Mouse (Mus musculus) limb, embryonic 12.5 days (tissue): Measurements from ENCODE around the gene Ifna2. TPM values are rescaled to one million over a fixed set of nuclear protein-coding genes. Genes with fewer than 3 reads are reported as not detected.

Experiments
- ATAC-seq: fragments of 200-750 bp; cut with Nextera tagmentation; 2 replicates; pipeline ENCODE4 v1.8.0; 2017; ENCODE audit warnings: low read depth, moderate TSS enrichment; ENCODE audit not compliant: insufficient number of reproducible peaks, insufficient read depth, low FRiP score, low TSS enrichment
- H3K27ac ChIP-seq: fragments of 300-500 bp; sonication (generic); 2 replicates; pipeline ENCODE4 v1.5.1; 2016; ENCODE audit warnings: mild to moderate bottlenecking, moderate library complexity
- H3K27me3 ChIP-seq: fragments of 300-500 bp; sonication (generic); 2 replicates; pipeline ENCODE4 v1.6.1; 2016; ENCODE audit warnings: mild to moderate bottlenecking, moderate library complexity
- H3K36me3 ChIP-seq: fragments of 300-500 bp; sonication (generic); 2 replicates; pipeline ENCODE4 v1.6.1; 2016; ENCODE audit warnings: mild to moderate bottlenecking, moderate library complexity
- H3K4me1 ChIP-seq: fragments of 300-500 bp; sonication (generic); replicated peaks from 2 replicates; pipeline ENCODE4 v1.6.1; 2016
- H3K4me2 ChIP-seq: fragments of 300-500 bp; sonication (generic); 2 replicates; pipeline ENCODE4 v1.6.1; 2016; ENCODE audit warnings: mild to moderate bottlenecking, moderate library complexity
- H3K4me3 ChIP-seq: fragments of 300-500 bp; sonication (generic); replicated peaks from 2 replicates; pipeline ENCODE4 v1.5.1; 2016; ENCODE audit warnings: mild to moderate bottlenecking
- H3K9ac ChIP-seq: fragments of 300-500 bp; sonication (generic); replicated peaks from 2 replicates; pipeline ENCODE4 v1.6.1; 2016; ENCODE audit warnings: mild to moderate bottlenecking, moderate library complexity
- H3K9me3 ChIP-seq: fragments of 300-500 bp; sonication (generic); 2 replicates; pipeline ENCODE4 v1.6.1; 2016; ENCODE audit warnings: mild to moderate bottlenecking, moderate library complexity
- WGBS: fragments of 180-500 bp; shearing (Covaris S2); methylation state at CpG from one replicate; pipeline ENCODE4 v1.1.7; 2016; 5-methylcytosine and 5-hydroxymethylcytosine counted together
- polyA plus RNA-seq: library from polyadenylated mRNA; unstranded; fragments of >200 nt; fragmentation: Nextera tagmentation; extraction: Ambion mirVana; gene quantifications from 2 replicates; pipeline ENCODE4 v1.2.1, GENCODE M21; 2016

Gene Ifna2
- not detected in 2 replicates for polyA plus RNA-seq

DNA sequence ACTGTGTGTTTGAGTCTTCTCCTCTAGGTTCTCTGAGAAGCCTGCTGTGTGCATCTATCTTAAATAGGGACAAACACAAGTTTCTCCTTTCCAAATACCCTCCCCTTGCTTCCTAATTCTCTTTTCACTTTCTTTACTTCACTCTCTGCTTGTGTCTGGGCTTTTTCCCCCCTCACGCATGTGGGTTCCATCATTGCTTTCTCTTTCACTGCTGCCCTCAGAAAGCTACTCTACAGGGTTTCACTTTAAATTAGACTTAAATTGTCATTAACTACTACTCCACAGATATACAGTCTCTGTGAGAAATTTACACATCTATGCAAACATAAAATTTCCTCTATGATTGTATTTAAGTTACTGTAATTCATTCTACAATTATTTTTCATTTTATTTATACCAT lies at the start of gene Ifna2:
Ifna2 (minus strand) TSS at position 101 of the 400 bp plus-strand sequence.
- ATAC-seq = no peak
- Histone ChIP-seq H3K9ac (no peak within 1 kb of the TSS), H3K27me3 (no peaks in the 10 kb centered on the region), H3K4me1 (no peaks in the 10 kb centered on the region), H3K4me2 (no peak within 1 kb of the TSS), H3K4me3 (no peak within 1 kb of the TSS), H3K9me3 (no peaks in the 10 kb centered on the region), H3K36me3 (no peaks in the 10 kb centered on the region), H3K27ac (no peak within 1 kb of the TSS)
- WGBS = 93% methylated on average over 1 of the region's 1 CpGs

GRCm38 (mm10) chr4:88727324-88727723 lies 43.6 kb upstream of the Ifna2 start:
- no peaks in the 10 kb centered on the region for H3K36me3 ChIP-seq
- no peak overlapping the region for H3K9ac ChIP-seq
- ATAC-seq = no peak
- H3K27me3 ChIP-seq = 0 out of 2 replicates have a peak, but pooled peaks cover 3% of the 10 kb centered on the region
- 6% methylated on average over 1 of the region's 1 CpGs for WGBS
- no peaks in the 10 kb centered on the region for H3K9me3 ChIP-seq
- H3K27ac ChIP-seq = no peak overlapping the region
- no peak overlapping the region for H3K4me2 ChIP-seq
- H3K4me3 ChIP-seq = no peak overlapping the region
- no peaks in the 10 kb centered on the region for H3K4me1 ChIP-seq

DNA sequence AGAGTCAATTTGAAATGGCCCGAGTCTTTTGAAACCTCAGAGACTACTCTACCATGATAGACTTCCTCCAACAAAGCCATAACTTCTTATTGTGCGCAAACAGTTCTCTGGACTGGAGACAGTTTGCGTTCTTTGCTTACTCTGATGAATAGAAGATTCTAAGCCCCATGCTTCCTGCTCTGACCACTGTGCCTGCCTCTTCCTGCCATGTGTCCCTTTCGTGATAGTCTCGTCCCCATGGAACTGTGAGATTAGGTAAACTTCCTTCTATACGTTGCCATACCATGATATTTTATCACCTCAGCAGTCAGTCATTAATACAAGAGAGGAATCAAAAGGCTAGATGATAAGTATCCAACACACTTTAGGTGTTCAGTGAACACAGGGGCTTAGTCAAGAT lies 43.0 kb upstream of the Ifna2 start:
- H3K36me3 ChIP-seq = no peaks in the 10 kb centered on the region
- H3K4me1 ChIP-seq = no peaks in the 10 kb centered on the region
- 0 out of 2 replicates have a peak, but pooled peaks cover 3% of the 10 kb centered on the region for H3K27me3 ChIP-seq
- WGBS = 87% methylated on average over 6 of the region's 6 CpGs
- H3K4me3 ChIP-seq = no peak overlapping the region
- no peak overlapping the region for H3K4me2 ChIP-seq
- no peak overlapping the region for H3K27ac ChIP-seq
- no peaks in the 10 kb centered on the region for H3K9me3 ChIP-seq
- no peak overlapping the region for H3K9ac ChIP-seq
- no peak for ATAC-seq

- Histone ChIP-seq H3K4me3 (no peak overlapping the region), H3K27me3 (0 out of 2 replicates have a peak, but pooled peaks cover 3% of the 10 kb centered on the region), H3K9me3 (no peaks in the 10 kb centered on the region), H3K4me2 (no peak overlapping the region), H3K36me3 (peaks cover 14% of the 10 kb centered on the region), H3K9ac (no peak overlapping the region), H3K27ac (no peak overlapping the region), H3K4me1 (peaks cover 19% of the 10 kb centered on the region)
- ATAC-seq = no peak
- 59% methylated on average over 8 of the region's 8 CpGs for WGBS
Observed at GRCm38 (mm10) chr4:88723497-88724090, 39.9 kb upstream of the Ifna2 start.

DNA sequence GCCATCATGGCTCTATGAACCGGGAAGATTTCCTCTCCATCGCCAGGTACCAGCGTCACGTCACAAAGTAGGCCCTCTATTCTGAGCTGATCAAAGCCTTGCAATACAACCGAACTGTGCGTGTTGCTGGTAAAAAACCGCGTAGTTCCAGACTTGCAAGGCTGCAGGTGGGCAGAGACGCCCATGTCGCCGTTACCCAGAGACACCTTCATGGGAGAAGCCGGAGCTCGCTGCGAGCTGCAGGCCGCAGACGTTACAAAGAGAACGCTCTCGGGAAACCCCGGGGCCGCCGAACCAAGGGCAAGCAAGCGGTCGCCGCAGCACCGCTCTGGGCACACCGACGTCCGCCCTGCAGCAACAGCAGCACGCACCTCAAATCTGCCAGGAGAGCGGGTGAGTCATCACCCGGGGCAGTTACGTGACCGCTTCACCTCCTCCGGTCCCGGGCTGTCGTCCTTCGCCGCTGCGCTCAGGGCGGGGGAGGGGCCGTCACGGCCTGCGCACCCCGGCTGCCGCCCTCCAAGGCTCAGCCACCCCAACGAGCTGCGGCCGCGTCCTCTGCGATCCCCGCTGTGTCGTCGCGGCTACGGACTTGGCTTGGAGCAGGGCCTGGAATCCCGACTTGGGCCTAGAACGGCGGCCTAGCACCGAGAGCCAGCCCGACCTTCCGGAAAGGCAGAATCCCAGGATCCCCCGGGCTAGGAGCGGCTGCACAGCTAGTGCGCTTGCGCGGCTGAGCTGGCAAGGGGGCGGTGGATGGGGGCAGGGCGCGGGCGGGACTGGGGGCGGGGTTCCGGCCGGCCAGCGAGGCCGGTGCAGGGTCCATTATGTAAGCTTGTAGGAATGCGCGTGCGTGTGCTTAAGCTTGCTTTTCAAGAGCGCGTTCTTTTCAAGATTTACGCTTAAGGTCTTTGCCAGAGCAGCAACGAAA lies 38.3 kb upstream of the Ifna2 start, which contains the start of the genes Gm26566 and Klhl9:
Gm26566 (plus strand) TSS at position 15 of the 931 bp plus-strand sequence.
Klhl9 (minus strand) TSS at position 675 of the 931 bp plus-strand sequence.
- Histone ChIP-seq H3K27ac (peak within 1 kb of the TSS; percentile 97), H3K9ac (peak within 1 kb of the TSS; percentile 95), H3K4me1 (peaks cover 24% of the 10 kb centered on the region), H3K27me3 (no peaks in the 10 kb centered on the region), H3K4me2 (peak within 1 kb of the TSS; percentile 76), H3K9me3 (no peaks in the 10 kb centered on the region), H3K4me3 (peak within 1 kb of the TSS; percentile 87), H3K36me3 (peaks cover 23% of the 10 kb centered on the region)
- peak; percentile 93 for ATAC-seq
- WGBS = under 1% methylated on average over 82 of the region's 82 CpGs

GRCm38 (mm10) chr4:88718715-88719114 lies 35.0 kb upstream of the Ifna2 start:
- no peak overlapping the region for H3K9ac ChIP-seq
- H3K36me3 ChIP-seq = peaks cover 52% of the 10 kb centered on the region
- H3K27me3 ChIP-seq = no peaks in the 10 kb centered on the region
- peak overlapping the region; percentile 76 for H3K4me2 ChIP-seq
- H3K27ac ChIP-seq = no peak overlapping the region
- peaks cover 24% of the 10 kb centered on the region for H3K4me1 ChIP-seq
- ATAC-seq = no peak
- WGBS = 65% methylated on average over 1 of the region's 1 CpGs
- peak overlapping the region; percentile 25 for H3K4me3 ChIP-seq
- no peaks in the 10 kb centered on the region for H3K9me3 ChIP-seq

DNA sequence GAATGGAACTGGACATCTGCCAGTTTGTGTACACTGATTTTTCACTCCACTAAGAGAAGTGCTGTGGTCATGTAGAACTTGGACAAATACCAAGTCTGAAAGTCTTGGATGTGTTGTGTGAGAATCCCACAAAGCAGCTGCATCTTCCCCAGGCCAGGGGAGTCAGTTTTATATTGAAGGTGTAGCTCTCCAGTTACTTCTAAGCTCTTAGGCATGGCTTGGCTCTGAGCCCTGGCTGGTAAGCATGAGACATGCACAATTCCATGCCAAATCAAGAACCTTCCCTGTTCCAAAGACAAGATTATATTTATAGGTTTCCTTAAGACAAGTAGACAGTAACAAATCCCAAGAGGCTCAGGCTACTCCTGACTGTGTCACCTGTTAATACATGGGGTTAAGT lies 31.3 kb upstream of the Ifna2 start:
- Histone ChIP-seq H3K9ac (no peak overlapping the region), H3K9me3 (no peaks in the 10 kb centered on the region), H3K4me1 (peaks cover 12% of the 10 kb centered on the region), H3K27me3 (no peaks in the 10 kb centered on the region), H3K4me2 (no peak overlapping the region), H3K36me3 (peaks cover 44% of the 10 kb centered on the region), H3K27ac (no peak overlapping the region), H3K4me3 (no peak overlapping the region)
- ATAC-seq = no peak

- no peak overlapping the region for H3K4me2 ChIP-seq
- no peak overlapping the region for H3K4me3 ChIP-seq
- H3K36me3 ChIP-seq = peaks cover 42% of the 10 kb centered on the region
- H3K27me3 ChIP-seq = no peaks in the 10 kb centered on the region
- ATAC-seq = no peak
- H3K4me1 ChIP-seq = peaks cover 10% of the 10 kb centered on the region
- H3K27ac ChIP-seq = no peak overlapping the region
- 95% methylated on average over 1 of the region's 1 CpGs for WGBS
- H3K9ac ChIP-seq = no peak overlapping the region
- H3K9me3 ChIP-seq = no peaks in the 10 kb centered on the region
Observed at GRCm38 (mm10) chr4:88714281-88714680, 30.6 kb upstream of the Ifna2 start.

GRCm38 (mm10) chr4:88707128-88707826 lies 23.6 kb upstream of the Ifna2 start:
- ATAC-seq = no peak

DNA sequence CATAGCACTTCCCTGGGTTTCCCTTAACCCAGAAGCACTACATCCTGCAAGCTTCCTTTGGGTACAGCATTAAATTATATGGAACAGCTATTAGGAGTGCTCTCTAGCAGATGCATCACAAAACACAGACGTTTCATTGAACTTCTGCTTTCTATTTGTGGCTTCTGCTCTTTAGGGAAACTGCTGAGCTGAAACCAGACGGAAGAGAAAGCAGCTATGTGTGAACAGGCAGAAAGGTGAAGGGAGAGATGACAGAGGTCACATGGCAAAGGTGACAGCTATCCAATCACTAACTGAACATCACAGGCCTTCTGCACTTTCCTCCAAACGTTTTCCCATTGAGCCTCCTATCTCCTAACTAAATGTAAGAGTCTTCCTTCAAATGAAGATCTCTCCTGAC lies 22.2 kb upstream of the Ifna2 start:
- Histone ChIP-seq H3K4me3 (no peak overlapping the region), H3K9ac (no peak overlapping the region), H3K27me3 (no peaks in the 10 kb centered on the region), H3K4me2 (no peak overlapping the region), H3K27ac (no peak overlapping the region), H3K36me3 (no peaks in the 10 kb centered on the region; the same call in 1 of the 2 replicates), H3K9me3 (no peaks in the 10 kb centered on the region), H3K4me1 (no peaks in the 10 kb centered on the region)
- WGBS = 28% methylated on average over 3 of the region's 3 CpGs
- ATAC-seq = no peak

More at GRCm38 (mm10) chr4:88707128-88707826, 23.6 kb upstream of the Ifna2 start:
- Histone ChIP-seq H3K27me3 (no peaks in the 10 kb centered on the region), H3K4me1 (no peaks in the 10 kb centered on the region), H3K9ac (no peak overlapping the region), H3K36me3 (no peaks in the 10 kb centered on the region; the same call in 1 of the 2 replicates), H3K4me2 (no peak overlapping the region), H3K27ac (no peak overlapping the region), H3K4me3 (no peak overlapping the region), H3K9me3 (no peaks in the 10 kb centered on the region)
- WGBS = 93% methylated on average over 1 of the region's 1 CpGs

GRCm38 (mm10) chr4:88699301-88699700 lies 15.6 kb upstream of the Ifna2 start:
- Histone ChIP-seq H3K4me2 (no peak overlapping the region), H3K9ac (no peak overlapping the region), H3K4me1 (no peaks in the 10 kb centered on the region), H3K27ac (no peak overlapping the region), H3K36me3 (no peaks in the 10 kb centered on the region), H3K9me3 (no peaks in the 10 kb centered on the region), H3K4me3 (no peak overlapping the region), H3K27me3 (no peaks in the 10 kb centered on the region; the same call in 1 of the 2 replicates)
- no peak for ATAC-seq
- 90% methylated on average over 1 of the region's 1 CpGs for WGBS
